Mouse (Mus musculus): ENCODE data around the gene Psg19.
A peak's percentile ranks its signal among the peaks of the same experiment; 100 is the strongest.

The Psg19 gene

DNA sequence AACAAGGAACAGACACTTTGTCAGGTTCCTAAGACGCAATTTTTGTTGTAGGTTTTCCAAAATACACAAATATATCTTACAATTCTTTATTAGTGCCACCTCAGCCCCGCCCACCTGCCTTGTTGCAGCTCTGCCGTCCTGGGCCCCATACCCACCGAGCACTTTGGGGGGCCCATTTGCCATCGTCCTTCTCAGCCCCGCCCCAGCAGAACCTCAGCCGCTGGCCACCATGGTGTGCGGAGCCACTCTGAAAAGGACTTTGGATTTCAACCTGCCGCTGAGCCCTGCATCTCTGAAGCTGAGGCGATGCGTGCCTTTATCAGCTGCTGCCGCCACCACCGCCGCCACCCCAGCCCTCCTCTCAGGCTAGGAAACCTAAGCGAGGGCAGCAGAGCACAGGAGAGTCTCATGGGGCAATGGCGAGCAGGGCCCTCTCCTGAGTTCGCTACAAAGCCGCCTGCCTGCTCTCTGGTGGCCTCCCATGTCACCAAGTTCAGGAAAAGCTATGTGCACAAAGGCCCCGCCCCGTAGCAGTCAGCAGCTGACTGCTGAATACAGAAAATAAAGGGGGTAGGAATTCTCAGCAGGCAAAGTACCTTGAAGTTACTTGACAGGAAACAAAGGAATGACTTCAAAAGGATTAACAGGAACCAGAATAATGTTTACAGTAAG, 52.0 kb downstream of the Psg19 start:
- peak; percentile 6 to 22 for DNase-seq

Measured in lung, postnatal 4 days (tissue).